Mouse (Mus musculus) T-helper 1 cell (primary cell): Measurements from ENCODE around the gene Gm47841.

Source experiments
- in situ Hi-C: fragments of 300-600 bp; cut with MboI, MseI; formaldehyde crosslinking; loops from one replicate; pipeline ENCODE4 v1.15.1; 2025; ENCODE audit warnings: high pct_unique_total_duplicates

Gm47841 gene

DNA sequence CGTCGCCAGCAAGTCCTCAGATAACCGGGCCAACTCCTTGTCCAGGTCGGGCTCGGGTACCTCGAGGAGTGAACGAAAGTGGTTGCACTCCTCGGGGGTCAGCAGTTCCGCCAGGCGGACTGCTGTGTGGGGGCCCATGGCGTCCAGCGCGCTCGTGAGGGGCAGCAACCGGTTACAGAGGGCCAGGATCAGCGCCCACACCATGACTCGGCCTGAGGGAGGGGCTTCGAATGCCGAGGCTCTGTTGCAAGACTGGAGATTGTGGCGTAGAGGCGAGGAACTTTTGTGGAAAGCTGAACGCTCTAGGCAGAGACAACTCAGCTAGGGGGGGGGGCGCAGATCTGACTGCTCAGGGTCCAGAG, at the start of gene Gm47841:
Gene Gm47841, minus strand, starts transcription at position 204 of the 362 bp plus-strand sequence.
- in situ Hi-C loops, result no loop called here

DNA sequence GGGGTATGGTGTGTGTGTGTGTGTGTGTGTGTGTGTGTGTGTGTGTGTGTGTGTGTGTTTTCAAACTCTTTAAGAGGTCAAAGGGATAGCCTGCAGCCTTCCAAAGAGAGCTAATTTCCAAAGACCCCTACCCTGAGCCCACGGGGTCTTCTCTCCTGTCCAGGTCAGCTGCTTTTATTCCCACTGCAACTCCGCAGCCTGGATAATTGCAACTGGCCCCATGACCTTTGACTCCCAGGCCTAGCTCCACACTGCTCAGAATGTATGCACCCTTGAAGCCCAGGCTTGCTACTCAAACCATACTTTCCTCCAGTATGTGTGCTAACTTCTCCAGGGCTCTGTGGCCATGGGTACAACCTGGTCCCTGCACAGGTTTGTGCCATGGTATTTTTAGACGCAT, 48.2 kb upstream of the Gm47841 start:
- in situ Hi-C loops, result no loop called here

DNA sequence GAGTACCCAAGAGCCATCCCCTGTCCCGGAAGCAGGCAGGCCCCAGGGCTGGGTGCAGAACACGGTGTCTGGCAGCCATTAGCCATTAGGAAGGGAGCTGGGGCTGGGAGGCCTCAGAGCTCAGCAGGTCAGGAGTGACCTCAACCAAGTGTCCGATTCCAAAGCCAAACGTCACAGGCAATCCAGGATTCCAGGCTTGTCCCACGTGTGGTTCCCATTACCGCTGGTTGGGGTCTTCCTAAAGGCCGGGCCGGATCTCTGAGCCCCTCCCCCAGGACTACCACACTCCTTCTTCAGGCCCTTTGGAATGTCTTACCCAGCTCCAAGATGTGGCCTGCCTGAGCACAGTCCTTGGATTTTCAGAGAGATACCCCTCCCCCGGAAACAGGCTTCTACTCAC, 47.8 kb upstream of the Gm47841 start:
- in situ Hi-C loops, result no loop called here

DNA sequence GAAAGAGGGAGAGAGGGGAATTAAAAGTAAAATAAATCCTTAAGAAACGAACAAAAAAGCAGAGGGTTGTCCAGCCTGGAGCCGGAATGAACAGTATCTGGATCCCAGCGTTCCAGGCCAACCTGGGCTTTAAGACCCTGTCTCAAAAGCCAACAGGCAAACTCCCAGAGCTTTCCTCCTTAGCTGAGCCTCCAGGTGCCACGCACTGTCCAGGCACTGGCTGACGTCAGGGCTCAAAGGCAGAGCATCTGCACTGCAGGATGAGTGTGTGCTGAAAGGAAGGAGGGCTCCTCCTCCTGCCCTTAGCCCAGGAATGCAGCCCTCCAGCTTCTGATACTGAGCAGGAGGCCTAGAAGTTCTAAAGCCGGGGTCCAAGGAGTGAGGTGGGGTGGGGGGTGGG, 46.8 kb upstream of the Gm47841 start:
- in situ Hi-C loops, result no loop called here

DNA sequence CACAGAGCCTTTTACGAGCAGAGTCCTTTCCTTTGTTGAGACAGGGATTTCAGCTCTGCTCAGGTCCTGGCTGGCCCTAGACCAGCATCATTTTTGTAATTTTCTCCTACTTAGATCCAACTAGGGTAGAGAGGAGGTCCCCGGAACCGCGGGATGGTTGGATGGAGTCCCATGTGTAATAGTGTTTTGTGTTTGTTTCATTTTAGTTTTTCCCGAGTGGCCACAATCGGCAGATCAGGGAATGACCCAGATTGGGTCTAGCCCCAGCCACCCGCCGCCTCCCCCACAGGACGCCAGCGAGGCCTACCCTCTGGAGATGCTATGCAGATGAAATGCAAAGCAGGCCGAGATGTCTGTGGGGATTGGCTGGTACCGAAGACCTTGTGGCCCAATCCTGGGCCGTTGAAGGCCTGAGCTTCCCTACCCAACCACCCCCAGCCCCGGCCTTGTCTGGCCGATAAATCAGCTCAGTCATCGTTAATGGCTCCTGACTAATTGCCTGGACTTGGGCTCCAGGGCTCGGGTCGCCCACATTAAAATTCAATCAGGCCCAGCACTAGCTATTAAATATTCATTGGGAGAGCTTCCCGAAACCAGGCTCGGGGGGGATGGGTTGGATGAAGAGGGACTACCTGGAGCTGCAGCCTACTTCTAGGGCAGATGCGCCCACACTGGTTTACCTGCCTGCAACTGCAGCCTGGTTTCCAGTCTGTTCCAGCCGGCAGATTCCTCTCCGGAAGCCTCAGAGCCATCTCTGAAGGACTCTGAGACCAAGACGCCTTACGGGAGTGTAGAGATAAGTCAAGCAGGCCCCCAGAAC, 45.8 kb upstream of the Gm47841 start:
- in situ Hi-C loops, result no loop called here

DNA sequence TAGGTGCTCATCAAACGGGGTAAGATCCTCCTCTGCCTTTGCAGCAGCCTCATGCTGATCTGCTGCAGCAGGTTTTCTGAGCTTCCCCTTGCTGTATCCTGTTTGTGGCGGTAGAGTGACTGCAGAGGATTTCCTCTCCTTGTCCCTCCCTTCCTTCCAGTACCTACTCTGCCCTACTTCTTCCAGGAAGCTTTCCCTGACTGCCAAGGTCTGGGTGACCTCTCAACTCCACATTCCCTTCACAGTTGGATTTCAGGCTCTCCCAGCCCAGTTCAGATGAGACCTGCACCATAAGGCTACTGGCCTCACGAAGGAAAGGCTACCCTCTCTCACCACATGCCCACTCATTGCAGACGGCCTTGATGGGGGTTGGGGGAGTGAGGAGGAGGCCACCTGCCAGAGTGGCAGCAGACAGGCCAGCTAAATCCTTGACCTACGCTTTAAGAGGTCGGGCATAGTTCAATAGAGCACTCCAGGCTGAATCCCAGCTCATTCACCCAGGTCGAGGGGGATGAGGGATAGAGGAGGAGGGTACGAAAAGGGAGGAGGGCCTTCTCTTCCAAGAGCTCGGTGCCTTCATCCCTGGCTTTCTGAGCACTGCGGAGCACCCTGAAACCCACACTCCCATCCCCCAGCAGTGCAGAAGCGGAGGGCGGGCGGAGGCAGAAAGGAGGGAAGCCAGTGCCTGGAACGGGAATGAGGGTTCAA, 45.1 kb upstream of the Gm47841 start:
- in situ Hi-C loops, result no loop called here

DNA sequence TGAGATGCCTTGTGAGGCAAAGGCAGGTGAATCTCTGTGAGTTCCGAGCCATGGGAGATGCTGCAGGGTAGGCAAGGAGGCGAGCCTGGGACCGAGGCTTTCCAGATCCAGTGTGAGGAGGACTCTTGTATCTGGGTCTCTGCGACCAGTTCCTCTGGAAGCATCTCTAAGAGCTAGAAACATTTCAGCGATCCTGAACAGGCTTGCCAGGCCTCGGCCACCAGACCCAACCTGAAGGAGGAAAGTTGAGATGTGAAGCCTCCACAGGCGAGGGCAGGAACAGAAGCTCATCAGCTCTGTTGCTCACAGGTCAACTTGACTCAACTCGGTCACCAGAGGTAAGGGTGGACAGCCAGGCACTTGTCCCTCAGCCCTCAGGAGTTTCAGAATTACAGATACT, 44.4 kb upstream of the Gm47841 start:
- in situ Hi-C loops, result no loop called here

DNA sequence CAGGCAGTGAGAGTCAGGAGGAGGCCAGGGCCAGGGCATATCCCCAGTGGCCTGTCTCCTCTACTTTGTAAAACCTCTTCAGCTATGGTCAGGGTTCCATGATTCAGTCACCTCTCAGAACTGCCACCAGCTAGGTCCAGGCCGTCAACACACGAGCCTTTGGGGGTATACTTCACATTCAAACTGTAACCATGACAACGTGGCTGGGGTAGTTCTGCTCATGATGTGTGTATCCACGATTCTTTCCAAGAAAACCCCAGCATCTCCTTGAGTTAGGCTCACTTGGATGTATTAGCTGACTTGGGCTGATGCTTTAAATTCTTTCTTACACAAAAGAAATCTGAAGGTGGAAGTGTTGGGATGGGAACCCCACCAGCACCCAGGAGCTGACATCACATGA, 41.1 kb upstream of the Gm47841 start:
- in situ Hi-C loops, result no loop called here

DNA sequence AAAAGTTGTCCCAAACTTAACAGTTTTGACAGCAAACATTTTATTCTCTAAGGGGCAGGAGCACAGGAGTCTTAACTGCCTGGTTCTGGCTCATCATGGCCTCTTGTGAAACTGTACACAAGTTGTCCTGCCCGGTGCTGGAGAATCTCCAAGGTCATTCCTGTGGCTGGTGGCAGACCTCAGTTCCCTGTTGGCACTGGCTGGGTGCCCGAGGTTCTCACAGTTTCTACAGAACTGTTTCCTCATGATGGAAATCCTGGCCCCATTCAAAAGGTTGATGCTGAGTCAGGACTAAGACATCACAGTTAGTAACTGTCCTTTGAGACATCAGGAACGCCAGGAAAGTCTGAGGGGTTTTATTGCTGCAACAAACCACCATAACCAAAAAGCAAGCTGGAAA, 39.8 kb upstream of the Gm47841 start:
- in situ Hi-C loops, result no loop called here

DNA sequence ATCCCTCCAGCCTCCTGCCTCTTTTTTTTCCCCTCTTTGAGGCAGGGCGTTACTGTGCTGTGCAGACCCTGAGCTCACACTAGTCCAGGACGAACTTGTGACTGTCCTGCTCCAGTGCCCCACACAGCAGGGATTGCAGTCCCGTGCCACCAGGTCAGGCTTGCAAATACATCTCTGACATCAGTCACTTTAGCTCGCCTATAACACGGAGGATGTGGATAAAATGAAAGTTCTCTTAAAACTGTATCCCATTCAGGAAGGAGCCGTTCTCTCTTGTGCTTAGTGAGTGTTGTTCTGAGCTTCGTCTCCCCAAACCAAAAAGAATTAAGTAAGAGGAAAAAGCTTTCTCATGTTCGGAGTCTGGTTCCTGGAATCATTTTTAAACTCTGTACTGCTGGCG, 39.3 kb upstream of the Gm47841 start:
- in situ Hi-C loops, result no loop called here

DNA sequence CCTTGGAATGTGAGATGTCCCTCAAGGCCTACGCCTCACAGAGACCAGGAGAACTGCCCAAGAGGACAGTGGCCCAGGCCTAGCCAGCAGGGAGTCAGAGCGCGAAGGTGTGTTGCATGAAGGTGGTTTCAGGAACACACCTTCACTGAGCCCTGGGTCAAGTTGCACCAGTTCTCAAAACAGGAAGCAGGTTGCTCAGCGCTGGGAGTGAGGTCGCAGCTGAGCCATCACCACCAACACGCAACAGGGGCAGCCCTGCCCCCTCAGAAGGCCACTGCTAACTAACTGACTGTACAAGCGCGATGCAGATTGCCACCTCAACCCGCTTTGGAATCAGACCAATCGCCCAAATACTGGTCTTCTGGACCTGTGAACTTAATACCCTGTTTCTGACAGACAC, 37.3 kb upstream of the Gm47841 start:
- in situ Hi-C loops, result no loop called here

DNA sequence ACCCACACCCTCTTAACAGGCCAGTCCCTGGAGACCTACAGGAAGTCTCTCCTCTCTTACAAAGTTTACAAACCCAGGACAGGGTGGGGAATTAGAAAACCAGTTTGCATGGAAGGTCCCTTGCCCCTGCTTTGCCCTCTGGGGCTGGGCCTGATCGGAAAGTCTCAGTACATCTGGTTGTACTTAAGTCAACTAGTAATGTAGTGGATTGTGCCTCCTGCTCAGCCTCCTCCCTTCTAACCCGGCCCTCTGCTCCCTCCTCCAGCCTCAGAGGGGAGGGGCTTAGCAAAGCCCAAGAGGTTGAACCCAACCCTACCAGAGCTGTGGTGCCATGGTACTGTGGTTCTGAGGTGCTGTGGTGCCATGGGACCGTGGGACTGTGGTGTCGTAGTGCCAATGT, 35.0 kb upstream of the Gm47841 start:
- in situ Hi-C loops, result no loop called here

DNA sequence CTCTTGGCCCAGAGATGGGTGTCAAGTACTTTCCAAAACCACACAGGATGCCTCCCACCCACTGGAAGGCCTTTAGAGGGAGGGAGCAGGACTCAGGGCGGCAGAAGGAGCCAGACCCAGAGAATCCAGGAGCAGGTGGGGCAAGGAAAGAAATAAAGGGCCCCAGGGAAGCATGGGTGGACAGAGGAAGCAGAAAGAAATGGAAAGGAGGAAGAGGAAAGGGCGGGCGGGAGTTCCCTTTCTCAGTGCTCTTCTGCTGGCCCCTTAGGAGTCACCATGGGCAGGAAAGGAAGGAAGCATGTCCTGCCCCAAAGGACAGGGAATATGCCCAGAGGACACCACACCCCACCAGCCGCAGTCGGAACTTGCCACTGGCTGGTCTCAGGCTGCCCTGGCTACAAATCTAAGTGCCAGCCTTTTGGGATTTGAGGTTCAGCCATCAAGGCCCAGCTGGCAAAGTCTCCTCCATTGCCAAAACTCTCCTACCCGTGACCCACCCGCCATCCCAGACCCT, 33.9 kb upstream of the Gm47841 start:
- in situ Hi-C loops, result no loop called here

DNA sequence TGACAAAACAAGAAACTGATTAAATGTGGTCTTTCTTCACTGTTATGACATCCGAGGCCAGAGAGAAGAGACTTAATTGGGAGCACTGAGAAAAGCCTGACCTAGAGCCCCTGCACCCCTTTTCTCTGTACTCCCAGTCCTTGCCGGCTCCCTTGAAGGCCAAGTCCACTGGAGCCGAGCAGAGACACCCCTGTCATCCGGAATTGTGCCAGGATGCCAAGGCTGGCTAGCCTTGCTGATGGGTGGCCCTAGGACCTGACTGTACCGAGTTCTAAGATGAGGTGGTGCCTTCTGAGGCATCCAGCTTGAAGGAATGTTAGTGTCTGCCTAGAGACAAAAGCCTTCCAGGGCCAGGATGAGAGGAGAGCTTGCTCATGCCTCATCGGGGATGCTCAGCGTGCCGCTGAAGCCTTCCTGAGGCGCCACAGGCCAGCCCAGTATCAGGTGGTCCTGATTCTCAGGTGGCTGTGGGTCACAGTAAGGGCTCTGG, 32.9 kb upstream of the Gm47841 start:
- in situ Hi-C loops, result no loop called here

DNA sequence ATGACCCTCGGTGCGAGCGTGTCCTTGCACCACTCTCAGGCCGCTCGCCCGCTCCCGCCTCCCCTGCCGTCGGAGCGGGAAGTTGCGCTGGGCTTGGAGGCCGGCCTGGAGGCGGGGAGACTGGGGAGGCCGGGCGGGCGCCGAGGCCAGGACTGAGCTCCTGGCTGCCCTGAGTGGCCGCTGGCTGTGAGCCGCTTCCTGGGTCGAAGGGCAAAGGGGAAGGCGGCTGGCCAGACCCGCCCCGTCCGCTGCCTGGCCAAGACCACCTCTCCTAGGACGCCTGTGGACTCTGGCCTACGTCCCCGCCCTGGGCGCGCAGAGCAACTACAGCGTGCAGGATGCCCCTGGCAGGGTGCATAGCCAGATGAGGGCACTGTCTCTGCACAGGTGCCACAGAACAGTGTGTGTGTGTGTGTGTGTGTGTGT, 31.5 kb upstream of the Gm47841 start:
- in situ Hi-C loops, result no loop called here

DNA sequence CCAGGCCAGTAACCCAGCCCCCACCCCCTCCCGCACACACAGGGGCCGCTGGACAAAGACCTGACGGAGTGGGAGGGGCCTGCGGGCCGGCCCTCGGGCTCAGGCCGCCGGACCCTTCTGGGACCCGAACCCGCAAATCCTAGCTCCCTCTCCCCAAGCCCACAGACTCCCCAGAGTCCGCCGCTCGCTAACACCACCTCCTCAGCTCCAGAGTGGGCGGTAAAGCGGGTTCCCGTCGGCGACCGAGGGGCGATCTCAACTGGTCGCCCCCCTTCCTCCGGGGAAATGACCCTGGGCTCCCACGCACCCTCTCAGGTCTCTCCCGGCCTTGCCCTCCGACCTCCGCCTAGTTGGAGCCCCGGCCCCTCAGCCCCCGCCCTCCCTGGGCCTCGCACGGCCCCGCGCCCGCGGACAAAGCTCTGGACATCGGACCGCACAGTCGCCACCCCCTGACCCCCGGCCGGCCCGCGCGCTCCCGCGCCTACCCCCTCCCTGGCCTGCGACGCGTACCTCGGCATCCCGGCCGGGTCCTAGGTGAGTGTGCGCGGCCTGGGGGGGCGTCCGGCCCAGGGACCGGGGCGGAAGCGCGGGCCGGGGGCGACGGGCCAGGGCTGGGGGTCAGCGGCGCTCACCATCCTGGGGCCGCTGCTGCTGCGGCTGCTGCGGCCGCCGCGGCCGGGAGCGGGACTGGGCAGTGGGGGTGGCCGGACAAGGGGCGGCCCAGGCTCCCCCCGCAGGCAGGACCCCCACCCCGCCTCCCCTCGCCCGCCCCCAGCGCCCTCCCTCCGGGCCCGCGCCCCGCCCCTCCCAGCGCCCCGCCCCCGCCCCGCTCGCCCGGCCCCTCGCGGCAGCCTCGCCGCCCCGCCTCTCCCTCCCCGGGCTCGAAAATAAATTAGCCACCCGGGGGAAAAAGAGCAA, 30.9 kb upstream of the Gm47841 start, which contains the start of gene Fignl2:
Gene Fignl2, minus strand, starts transcription at position 755 of the 918 bp plus-strand sequence.
- in situ Hi-C loops, result no loop called here

DNA sequence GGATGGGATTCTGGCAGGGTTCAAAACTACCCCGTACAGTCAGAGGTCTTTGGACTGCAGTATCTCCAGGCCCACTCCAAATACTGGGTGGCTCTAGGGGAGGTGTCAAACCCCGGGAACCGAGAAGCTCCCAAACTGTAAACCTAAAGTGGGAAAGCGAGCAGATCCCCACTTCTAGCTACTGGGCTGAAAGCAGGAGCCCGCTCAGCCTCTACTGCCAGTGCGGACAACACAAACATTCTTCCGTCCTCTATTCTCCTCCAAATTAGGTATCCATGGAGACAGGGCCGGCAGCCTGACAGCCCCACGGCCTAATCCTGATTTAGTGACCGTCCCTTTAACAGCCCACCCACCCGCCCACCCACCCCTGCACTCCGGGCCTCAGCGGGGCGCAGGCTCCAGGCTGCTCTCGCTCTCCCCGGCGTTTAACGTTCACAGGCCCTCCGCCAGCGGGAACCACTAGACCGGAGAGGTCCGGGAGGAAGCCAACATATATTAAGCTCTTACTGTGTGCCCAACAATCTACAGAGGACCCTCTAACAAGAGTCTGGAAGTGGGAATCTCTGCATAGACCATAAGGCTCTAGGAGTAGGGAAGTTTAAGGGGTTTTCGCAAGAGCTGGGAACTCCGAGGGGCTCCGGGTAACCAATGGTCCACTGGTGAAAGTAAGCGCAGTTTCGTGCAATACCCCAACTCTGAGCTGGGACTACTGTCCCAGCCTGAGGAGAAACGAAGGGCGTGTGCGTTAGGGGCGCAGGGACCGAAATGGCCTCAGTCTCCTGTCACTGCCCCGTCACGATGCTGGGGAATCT, 30.0 kb upstream of the Gm47841 start:
- in situ Hi-C loops, result no loop called here

DNA sequence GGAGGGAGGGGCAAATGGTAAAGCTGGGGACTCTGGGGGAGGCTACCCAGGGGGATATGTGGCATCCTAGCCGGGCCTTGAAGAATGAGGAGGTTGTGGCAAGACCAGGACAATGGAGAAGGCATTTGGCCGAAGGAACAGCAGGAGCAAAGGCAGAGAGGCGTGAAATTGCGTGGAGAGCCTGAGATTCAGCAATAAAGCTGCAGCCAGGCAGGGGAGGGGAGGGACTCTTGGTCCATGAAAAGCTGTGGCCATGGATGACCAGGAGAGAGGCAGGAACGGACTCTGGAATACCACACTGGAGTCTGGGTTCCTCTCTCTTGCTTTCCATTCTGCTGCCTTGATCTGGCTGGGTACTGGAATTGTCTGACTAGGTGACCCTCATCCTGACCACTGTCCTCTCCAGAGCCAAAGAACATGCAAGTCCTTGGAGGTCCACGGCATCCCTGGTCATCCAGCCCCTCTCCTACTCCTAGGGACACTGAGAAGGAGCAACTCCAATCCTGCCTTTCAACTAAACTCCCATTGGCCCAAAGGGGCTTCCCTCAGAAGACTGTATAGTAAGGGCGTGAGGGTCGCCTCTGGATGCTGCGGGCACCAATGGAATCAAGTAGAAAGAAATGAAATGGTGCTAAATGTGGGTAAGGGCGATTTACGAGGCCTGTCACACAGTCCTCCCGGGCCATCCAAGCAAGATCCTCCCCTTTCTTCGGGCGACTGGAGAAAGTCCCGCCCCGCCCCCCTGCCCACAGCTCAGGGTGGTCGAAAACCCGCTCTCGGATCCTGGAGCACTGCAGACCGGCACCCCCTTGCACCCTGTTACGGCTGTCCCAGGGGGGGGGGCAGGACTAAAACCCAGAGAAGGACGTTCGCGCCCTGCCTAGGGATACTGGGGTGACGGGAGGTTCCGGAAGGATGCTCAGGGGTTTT, 29.1 kb upstream of the Gm47841 start:
- in situ Hi-C loops, result no loop called here

DNA sequence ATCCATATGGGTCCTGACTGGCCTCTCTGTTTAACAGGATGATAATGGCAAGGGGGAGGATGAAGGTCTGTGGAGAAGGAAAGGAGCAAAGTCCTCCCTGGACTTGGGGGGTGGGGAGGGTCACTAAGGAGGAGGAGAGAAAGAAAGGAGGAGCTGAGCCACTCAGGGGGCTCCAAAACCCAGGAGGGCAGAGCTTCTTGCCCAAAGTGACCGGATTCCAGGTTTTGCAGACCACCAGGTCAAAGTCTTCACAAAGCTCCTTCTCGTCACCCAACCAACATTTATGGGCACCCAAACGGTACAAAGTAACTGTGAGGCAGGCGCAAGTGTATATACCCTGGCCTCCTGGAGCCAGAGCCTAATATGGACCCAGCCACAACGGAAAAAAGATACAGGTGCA, 28.5 kb upstream of the Gm47841 start:
- in situ Hi-C loops, result no loop called here

DNA sequence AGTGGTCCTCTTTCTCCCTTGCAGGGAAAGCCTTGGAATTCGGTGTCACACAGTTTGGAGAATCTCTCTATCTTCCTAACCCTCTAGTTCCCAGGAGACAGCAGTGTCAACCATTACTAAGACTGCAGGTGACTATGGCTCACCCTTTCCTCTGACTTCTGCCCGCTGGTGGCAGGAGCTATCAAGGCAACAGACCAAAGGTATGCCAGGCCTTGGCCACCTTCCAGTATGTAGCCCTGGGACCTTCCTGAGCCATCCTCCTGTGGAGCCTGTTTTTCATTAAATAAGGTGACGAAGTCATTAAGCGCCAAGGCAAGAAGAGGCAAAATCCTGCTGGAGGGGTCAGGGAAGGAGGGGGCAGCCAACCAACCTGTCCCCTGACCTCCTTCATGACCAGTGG, 28.0 kb upstream of the Gm47841 start:
- in situ Hi-C loops, result no loop called here
